8 mouse cellular contexts compared by ENCODE assay signal in the genomic region with DNA sequence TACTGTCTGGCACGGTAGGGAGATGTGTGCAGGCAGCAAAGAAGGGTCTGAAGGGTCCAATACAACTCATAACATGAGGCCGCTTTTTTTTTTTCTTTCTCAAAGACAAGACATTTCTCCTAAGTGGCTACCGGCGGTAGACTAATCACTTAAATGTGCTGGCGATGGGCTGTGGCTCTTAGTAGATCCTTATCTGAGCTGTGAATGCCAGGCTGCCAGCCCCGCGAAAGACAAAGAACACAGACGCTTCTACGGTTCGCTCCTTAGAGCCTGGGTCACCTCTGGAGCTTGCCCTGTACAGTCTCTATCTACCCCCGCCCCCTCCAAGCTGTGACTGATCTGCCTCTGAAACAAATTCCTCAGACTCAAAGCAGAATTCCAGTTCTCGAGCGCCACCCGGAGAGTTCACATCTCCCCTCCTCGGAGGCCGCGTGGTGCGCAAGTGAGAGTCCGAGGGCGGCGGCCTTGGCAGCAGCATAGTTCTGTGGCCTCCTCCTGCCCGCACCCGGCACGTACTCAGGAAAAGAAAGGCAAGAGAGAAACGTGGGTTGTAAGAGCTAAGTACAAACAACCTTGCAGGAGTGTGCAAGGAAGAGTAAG. TPM values are rescaled to one million over a fixed set of nuclear protein-coding genes. Genes with fewer than 3 reads are reported as not detected.
DNase-seq lines count a peak whose midpoint lies in the region; ATAC-seq and TF ChIP-seq lines count a peak whose summit lies in the region.

No protein-coding gene starts in this region.

- H3K9ac ChIP-seq in intestine, embryonic 14.5 days (ENCODE audit: low read length): 0 out of 2 replicates have a peak overlapping the region, but pooled peaks have one; percentile 5
- H3K9ac ChIP-seq in liver, postnatal 0 days (replicated peaks): no peak overlapping the region
- no peak overlapping the region for H3K9ac ChIP-seq in neural tube, embryonic 15.5 days (replicated peaks)

- H3K4me2 ChIP-seq in intestine, embryonic 14.5 days (ENCODE audit: low read length): peak overlapping the region; percentile 51
- peak overlapping the region; percentile 72 for H3K4me2 ChIP-seq in liver, postnatal 0 days (ENCODE audit: low read depth, low read length)
- H3K4me2 ChIP-seq in neural tube, embryonic 15.5 days: peak overlapping the region; percentile 65

- no peak for TF ChIP-seq EP300 in liver, postnatal 0 days (IDR thresholded peaks at IDR 0.05; ENCODE audit: low read depth)

- intact Hi-C loops in gastrocnemius, postnatal 36 days (cut with DNase I): loop anchor here (5.0 to 10.0 kb wide), 3 partner anchors 95 to 533 kb away; no protein-coding TSS in a partner anchor

- peak overlapping the region; percentile 90; the same call in 1 of the 2 replicates for H3K27ac ChIP-seq in intestine, embryonic 14.5 days (ENCODE audit: low read depth)
- no peak overlapping the region for H3K27ac ChIP-seq in liver, postnatal 0 days (ENCODE audit: low read depth)
- H3K27ac ChIP-seq in neural tube, embryonic 15.5 days (replicated peaks): no peak overlapping the region

- WGBS in intestine, embryonic 14.5 days: 6% methylated on average over 25 of the region's 25 CpGs
- WGBS in liver, postnatal 0 days (ENCODE audit: insufficient replicate concordance): 10% methylated on average over 22 of the region's 25 CpGs
- 6% methylated on average over 25 of the region's 25 CpGs for WGBS in neural tube, embryonic 15.5 days

- ATAC-seq in intestine, embryonic 14.5 days (replicated peaks; ENCODE audit: low FRiP score, low TSS enrichment, low read depth): no peak
- ATAC-seq in liver, postnatal 0 days: no peak
- no peak for ATAC-seq in neural tube, embryonic 15.5 days (ENCODE audit: low FRiP score)

- H3K4me1 ChIP-seq in intestine, embryonic 14.5 days (replicated peaks; ENCODE audit: control insufficient read depth, insufficient read depth, low read length): peaks cover 6% of the 10 kb centered on the region
- peaks cover 2% of the 10 kb centered on the region; the same call in 1 of the 2 replicates for H3K4me1 ChIP-seq in liver, postnatal 0 days (ENCODE audit: insufficient read depth)
- H3K4me1 ChIP-seq in neural tube, embryonic 15.5 days: peaks cover 30% of the 10 kb centered on the region

- TF ChIP-seq CTCF in liver, postnatal 0 days (IDR thresholded peaks at IDR 0.05; ENCODE audit: low read depth): 0 out of 2 replicates have a peak, but pooled peaks have one; percentile 7

- no peaks in the 10 kb centered on the region for H3K9me3 ChIP-seq in intestine, embryonic 14.5 days (ENCODE audit: control insufficient read depth, low read length)
- no peaks in the 10 kb centered on the region for H3K9me3 ChIP-seq in liver, postnatal 0 days (ENCODE audit: low read length)
- no peaks in the 10 kb centered on the region for H3K9me3 ChIP-seq in neural tube, embryonic 15.5 days (replicated peaks)

- H3K27me3 ChIP-seq in intestine, embryonic 14.5 days (replicated peaks; ENCODE audit: control insufficient read depth, insufficient read depth, low read length): peaks cover 42% of the 10 kb centered on the region
- peaks cover 57% of the 10 kb centered on the region for H3K27me3 ChIP-seq in liver, postnatal 0 days (ENCODE audit: insufficient read depth, low read length)
- H3K27me3 ChIP-seq in neural tube, embryonic 15.5 days (replicated peaks): peaks cover 51% of the 10 kb centered on the region

- DNase-seq in kidney, adult 18-20 months: peak; percentile 55
- DNase-seq in kidney, adult 11 months: no peak
- DNase-seq in brain, adult 2 months (ENCODE audit: low read depth, low spot score): peak; percentile 69
- peak; percentile 28 to 35 for DNase-seq in gastrocnemius, postnatal 36 days
- no peak for DNase-seq in intestine, embryonic 14.5 days (ENCODE audit: low spot score)
- DNase-seq in liver, postnatal 0 days: peak; percentile 26
- DNase-seq in cerebellum, postnatal 36 days: no peak

- no peaks in the 10 kb centered on the region for H3K36me3 ChIP-seq in intestine, embryonic 14.5 days (ENCODE audit: control insufficient read depth, insufficient read depth, low read length)
- no peaks in the 10 kb centered on the region for H3K36me3 ChIP-seq in liver, postnatal 0 days (replicated peaks; ENCODE audit: insufficient read depth, low read length)
- H3K36me3 ChIP-seq in neural tube, embryonic 15.5 days: no peaks in the 10 kb centered on the region

- 0 out of 2 replicates have a peak overlapping the region, but pooled peaks have one; percentile 45 for H3K4me3 ChIP-seq in intestine, embryonic 14.5 days (ENCODE audit: low read depth, low read length)
- H3K4me3 ChIP-seq in liver, postnatal 0 days (ENCODE audit: low read depth, low read length): no peak overlapping the region
- no peak overlapping the region for H3K4me3 ChIP-seq in neural tube, embryonic 15.5 days (replicated peaks)

RNA-seq across cellular contexts. Expression of a gene that starts 2.7 kb away (rescaled TPM):
- total RNA-seq in gastrocnemius, postnatal 36 days (2021): 10 to 100 TPM; 10.4 to 14.4 TPM
- 19.8 and 20.3 TPM in 2 replicates for polyA plus RNA-seq in intestine, embryonic 14.5 days (2014; fragmentation: Nextera tagmentation; extraction: Ambion mirVana)
- 4.0 and 4.2 TPM in 2 replicates for polyA plus RNA-seq in liver, postnatal 0 days (2015; fragmentation: Nextera tagmentation; extraction: Ambion mirVana)
- 12.2 and 13.8 TPM in 2 replicates for polyA plus RNA-seq in neural tube, embryonic 15.5 days (2015; fragmentation: Nextera tagmentation; extraction: Ambion mirVana)

Comparison
In these comparisons a context has a peak if more than half of its experiments do, and no peak if none do; other contexts are left out.
1. DNase-seq: peak in kidney, adult 18-20 months (single experiment), brain, adult 2 months (single experiment), gastrocnemius, postnatal 36 days (2 of 2) and liver, postnatal 0 days (single experiment); none in kidney, adult 11 months (single experiment), intestine, embryonic 14.5 days (single experiment) and cerebellum, postnatal 36 days (0 of 2).
2. Peak in every context shown above with its lines, with median percentiles within 50 percentile points of each other: H3K4me2 ChIP-seq.